Comparison of ENCODE assay signal across 10 mouse cellular contexts in genomic region chr6:92478612-92479011, GRCm38 (mm10).
DNase-seq lines count a peak whose midpoint lies in the region; ATAC-seq and TF ChIP-seq lines count a peak whose summit lies in the region.
"Had no signal": no experiment of that assay in that cellular context is flagged by ENCODE, and none has a peak within 500 bp of the region (broad histone marks: within the 10 kb centered on the region; RNA-seq: fewer than 3 reads in every experiment).

No protein-coding gene starts in this region.

- no peak overlapping the region for H3K27ac ChIP-seq in heart, postnatal 0 days (ENCODE audit: low read depth)
- H3K27ac ChIP-seq in forebrain, postnatal 0 days (ENCODE audit: low read depth, low read length): no peak overlapping the region
- H3K27ac ChIP-seq in midbrain, embryonic 16.5 days (ENCODE audit: low read length): no peak overlapping the region; the same call in 1 of the 2 replicates

- no peaks in the 10 kb centered on the region for H3K36me3 ChIP-seq in heart, postnatal 0 days (replicated peaks; ENCODE audit: control insufficient read depth, insufficient read depth, low read length)
- H3K36me3 ChIP-seq in forebrain, postnatal 0 days (ENCODE audit: insufficient read depth): no peaks in the 10 kb centered on the region
- no peaks in the 10 kb centered on the region for H3K36me3 ChIP-seq in midbrain, embryonic 16.5 days (ENCODE audit: control insufficient read depth, insufficient read depth, low read length)

- no peak overlapping the region for H3K9ac ChIP-seq in heart, postnatal 0 days (replicated peaks; ENCODE audit: low read depth, low read length)
- H3K9ac ChIP-seq in forebrain, postnatal 0 days: peak overlapping the region; percentile 25; the same call in 1 of the 2 replicates
- peak overlapping the region; percentile 73; the same call in 1 of the 2 replicates for H3K9ac ChIP-seq in midbrain, embryonic 16.5 days (ENCODE audit: low read depth, low read length)

- H3K4me3 ChIP-seq in heart, postnatal 0 days (ENCODE audit: low read depth, low read length): no peak overlapping the region
- H3K4me3 ChIP-seq in forebrain, postnatal 0 days (ENCODE audit: low read depth, low read length): peak overlapping the region; percentile 38
- H3K4me3 ChIP-seq in midbrain, embryonic 16.5 days (ENCODE audit: low read depth, low read length): peak overlapping the region; percentile 56

- H3K9me3 ChIP-seq in heart, postnatal 0 days (replicated peaks; ENCODE audit: control insufficient read depth, low read length): no peaks in the 10 kb centered on the region
- H3K9me3 ChIP-seq in forebrain, postnatal 0 days (ENCODE audit: low read length): no peaks in the 10 kb centered on the region
- no peaks in the 10 kb centered on the region for H3K9me3 ChIP-seq in midbrain, embryonic 16.5 days (replicated peaks; ENCODE audit: control insufficient read depth, low read length, poor library complexity, severe bottlenecking)

- peak overlapping the region; percentile 61; the same call in 1 of the 2 replicates for H3K4me2 ChIP-seq in heart, postnatal 0 days (ENCODE audit: low read depth, low read length)
- H3K4me2 ChIP-seq in forebrain, postnatal 0 days (ENCODE audit: low read depth): peak overlapping the region; percentile 49
- H3K4me2 ChIP-seq in midbrain, embryonic 16.5 days (ENCODE audit: low read length): peak overlapping the region; percentile 65

- peak; percentile 28 to 29 for DNase-seq in cerebellum, postnatal 14 days
- DNase-seq in cerebellum, postnatal 36 days: no peak
- no peak for DNase-seq in heart, postnatal 0 days (ENCODE audit: low spot score)
- DNase-seq in heart, adult 8-10 months (ENCODE audit: low spot score): no peak
- DNase-seq in forebrain, postnatal 0 days: no peak
- DNase-seq in layer of hippocampus, postnatal 10 days (ENCODE audit: low spot score in 2 of 2): no peak
- DNase-seq in spleen, postnatal 36 days (ENCODE audit: low spot score in 2 of 2): no peak
- DNase-seq: kidney, adult 18-20 months; thymus, postnatal 25 days had no signal

- no peak for TF ChIP-seq EP300 in heart, postnatal 0 days (IDR thresholded peaks at IDR 0.05; ENCODE audit: low read depth)

- H3K27me3 ChIP-seq in heart, postnatal 0 days (ENCODE audit: control insufficient read depth, insufficient read depth, low read length): no peaks in the 10 kb centered on the region
- H3K27me3 ChIP-seq in forebrain, postnatal 0 days (ENCODE audit: insufficient read depth, low read length): no peaks in the 10 kb centered on the region
- no peaks in the 10 kb centered on the region for H3K27me3 ChIP-seq in midbrain, embryonic 16.5 days (ENCODE audit: control insufficient read depth, insufficient read depth, low read depth, low read length)

- no peak for ATAC-seq in heart, postnatal 0 days (ENCODE audit: insufficient read depth, low read depth)
- ATAC-seq in forebrain, postnatal 0 days: no peak
- ATAC-seq in midbrain, embryonic 16.5 days: no peak

- TF ChIP-seq CTCF in heart, postnatal 0 days (IDR thresholded peaks at IDR 0.05; ENCODE audit: low read depth): peak; percentile 13; the same call in 1 of the 2 replicates
- TF ChIP-seq CTCF in forebrain, postnatal 0 days (IDR thresholded peaks at IDR 0.05; ENCODE audit: low read depth): no peak

- peaks cover 9% of the 10 kb centered on the region; the same call in 1 of the 2 replicates for H3K4me1 ChIP-seq in heart, postnatal 0 days (ENCODE audit: control insufficient read depth, insufficient read depth)
- peaks cover 21% of the 10 kb centered on the region; the same call in 1 of the 2 replicates for H3K4me1 ChIP-seq in forebrain, postnatal 0 days (ENCODE audit: insufficient read depth)
- H3K4me1 ChIP-seq in midbrain, embryonic 16.5 days (ENCODE audit: control insufficient read depth, insufficient read depth, low read length): peaks cover 41% of the 10 kb centered on the region

- WGBS in heart, postnatal 0 days: 70% methylated on average over 1 of the region's 1 CpGs
- 85% methylated on average over 1 of the region's 1 CpGs for WGBS in forebrain, postnatal 0 days
- WGBS in midbrain, embryonic 16.5 days: 95% methylated on average over 1 of the region's 1 CpGs

Comparison
In these comparisons a context has a peak if more than half of its experiments do, and no peak if none do; other contexts are left out.
1. DNase-seq: peak in cerebellum, postnatal 14 days (2 of 2); none in cerebellum, postnatal 36 days (0 of 2), heart, postnatal 0 days (single experiment), heart, adult 8-10 months (single experiment), forebrain, postnatal 0 days (single experiment), layer of hippocampus, postnatal 10 days (0 of 2) and spleen, postnatal 36 days (0 of 2).
2. Peak in every context shown above with its lines, with median percentiles within 50 percentile points of each other: H3K4me2 ChIP-seq.